Mouse (Mus musculus) olfactory bulb, adult 2 months (tissue): ENCODE results near the gene Gm20431.

Source experiments
- CTCF ChIP-seq: fragments of 200-500 bp; IDR thresholded peaks from 2 replicates; pipeline ENCODE4 v1.5.1; 2012; ENCODE audit warnings: low read depth, mild to moderate bottlenecking, low read length, moderate library complexity; ENCODE audit not compliant: insufficient read depth
- POLR2A ChIP-seq: fragments of 200-500 bp; IDR thresholded peaks from 2 replicates; pipeline ENCODE4 v1.6.1; 2012; ENCODE audit warnings: mild to moderate bottlenecking, low read depth, low read length, moderate library complexity; ENCODE audit not compliant: insufficient read depth

GRCm38 (mm10) chr2:167659177-167659846 is 2.0 kb downstream of the Gm20431 start:
- TF ChIP-seq CTCF (no peak), POLR2A (no peak)
